Mouse (Mus musculus): Measurements from ENCODE around the gene Myo1d.
A peak's percentile ranks its signal among the peaks of the same experiment; 100 is the strongest.

Myo1d gene

GRCm38 (mm10) chr11:80779527-80780344 lies at the start of gene Myo1d:
TSS of gene Myo1d (minus strand) at chr11:80780025.
- DNase-seq (ENCODE audit: low spot score in 2 of 2): peak; percentile 90 to 94

DNA sequence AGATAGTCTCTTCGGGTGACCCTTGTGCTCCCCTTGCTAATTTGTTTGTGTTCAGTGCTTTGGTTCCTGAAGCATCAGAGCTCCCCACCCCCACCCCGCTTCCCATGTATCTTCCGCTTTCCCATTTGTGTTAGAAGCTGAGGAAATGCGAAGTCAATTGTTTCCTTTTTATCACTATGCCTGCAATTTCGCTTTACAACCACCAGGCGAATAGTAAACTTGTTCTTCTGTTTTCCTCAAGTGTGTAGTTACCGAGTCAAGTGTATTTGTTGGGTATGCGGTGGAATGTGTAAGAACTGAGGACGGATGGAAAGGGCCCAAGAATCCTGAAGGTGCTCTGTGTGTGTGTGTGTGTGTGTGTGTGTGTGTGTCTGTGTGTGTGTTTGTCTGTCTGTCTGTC lies 42.0 kb upstream of the Myo1d start:
- no peak for DNase-seq (ENCODE audit: low spot score in 2 of 2)

DNA sequence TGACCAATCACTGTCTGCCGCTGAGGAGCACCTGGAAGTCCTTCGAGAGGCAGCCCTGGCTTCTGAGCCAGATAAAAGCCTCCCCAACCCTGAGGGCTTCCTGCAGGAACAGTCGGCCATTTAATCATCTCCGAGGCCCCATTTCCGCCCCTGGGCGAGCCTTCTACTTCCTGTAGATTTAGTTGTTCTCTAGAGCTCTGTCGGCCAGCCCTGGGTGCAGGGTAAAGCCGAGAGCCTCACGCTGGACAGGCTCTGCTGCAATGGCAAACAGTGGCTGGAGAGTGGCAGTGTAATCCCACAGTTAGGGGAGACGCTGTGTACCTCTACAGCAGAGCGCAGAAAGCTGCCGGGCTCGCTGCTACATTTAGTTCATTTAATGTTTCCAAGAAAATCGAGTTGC lies 41.5 kb upstream of the Myo1d start:
- no peak for DNase-seq (ENCODE audit: low spot score in 2 of 2)

GRCm38 (mm10) chr11:80820085-80820484 lies 40.3 kb upstream of the Myo1d start:
- DNase-seq (ENCODE audit: low spot score in 2 of 2): no peak

DNA sequence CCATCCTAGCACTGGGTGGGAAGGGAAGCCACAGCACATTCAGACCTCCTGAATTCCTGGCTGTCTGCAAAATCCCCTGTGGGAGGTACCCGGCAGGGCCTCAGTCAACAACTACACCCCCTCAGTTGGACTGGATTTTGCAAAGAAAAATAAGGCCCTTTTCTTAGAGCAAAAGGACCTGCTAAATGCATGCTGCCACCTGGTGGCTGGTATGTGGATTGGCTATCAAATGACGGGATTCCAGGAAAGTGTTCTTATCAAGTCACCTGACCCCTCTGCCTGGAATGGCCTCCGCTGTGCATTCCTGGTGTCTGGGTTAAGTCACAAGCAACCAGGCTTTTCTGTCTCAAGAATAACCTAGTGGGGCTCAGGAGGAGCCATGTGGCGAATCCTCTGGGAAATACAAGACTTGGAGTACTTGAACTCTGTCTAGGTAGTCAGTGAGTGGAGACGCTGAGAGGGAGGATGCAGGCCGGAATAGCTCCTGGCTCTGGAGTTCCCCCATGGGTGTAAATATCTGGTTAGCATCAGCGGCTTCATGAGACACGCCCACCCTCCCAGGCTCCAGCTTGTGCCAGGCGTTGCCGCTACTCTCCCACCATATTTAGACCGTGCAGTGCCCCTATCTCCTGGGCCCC lies 38.4 kb upstream of the Myo1d start:
- peak; percentile 32 to 67 for DNase-seq (ENCODE audit: low spot score in 2 of 2)

GRCm38 (mm10) chr11:80815354-80815753 lies 35.5 kb upstream of the Myo1d start:
- DNase-seq (ENCODE audit: low spot score in 2 of 2): no peak

- DNase-seq (ENCODE audit: low spot score in 2 of 2): no peak
These were observed 31.3 kb upstream of the Myo1d start for GRCm38 (mm10) chr11:80811156-80811555.

DNA sequence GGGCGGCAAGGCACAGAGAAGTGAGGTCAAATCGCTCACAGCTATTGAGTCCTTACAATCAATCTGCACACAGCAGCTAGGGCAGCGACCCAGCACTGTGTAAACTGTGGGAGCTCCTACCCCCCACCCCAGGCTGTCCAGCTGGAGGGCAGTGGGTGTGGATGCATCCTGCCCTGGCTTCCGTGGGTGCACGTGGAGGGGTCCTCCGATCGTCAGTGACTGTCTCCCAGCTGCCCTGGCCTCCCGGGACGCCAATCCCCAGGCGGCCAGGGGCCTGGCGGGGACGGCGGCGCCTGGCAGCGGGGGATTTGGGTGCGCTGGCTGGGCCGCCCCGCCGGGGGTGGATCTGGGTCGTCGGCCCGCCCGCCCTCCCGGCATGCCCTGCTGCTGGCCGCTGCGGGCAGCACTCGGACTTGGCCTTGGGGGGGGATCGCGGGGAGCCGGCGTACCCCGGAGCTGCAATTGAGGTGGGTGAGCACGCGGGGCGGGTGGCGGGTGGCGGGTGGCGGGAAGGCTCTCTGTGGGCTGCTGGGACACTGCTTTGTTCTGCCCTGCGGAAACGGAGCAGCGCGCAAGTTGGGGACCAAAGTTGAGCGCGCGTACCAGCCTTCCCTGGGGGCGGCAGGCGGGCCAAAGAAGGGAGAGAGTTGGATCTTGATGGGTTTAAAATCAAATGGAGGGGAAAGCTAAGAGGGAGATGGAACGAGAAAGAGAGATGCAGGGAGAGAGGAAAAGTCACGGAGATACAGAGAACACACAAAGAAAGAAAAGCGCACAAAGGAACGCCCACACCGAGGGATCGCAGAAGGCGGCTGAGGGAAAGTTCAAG lies 30.4 kb upstream of the Myo1d start, which contains the start of gene Tmem98:
Gene Tmem98, plus strand, starts transcription at position 183 of the 829 bp plus-strand sequence.
- DNase-seq (ENCODE audit: low spot score in 2 of 2): peak in 1 of 2 experiments; percentile 23

GRCm38 (mm10) chr11:80809666-80809992 lies 29.8 kb upstream of the Myo1d start:
- DNase-seq (ENCODE audit: low spot score in 2 of 2): no peak

DNA sequence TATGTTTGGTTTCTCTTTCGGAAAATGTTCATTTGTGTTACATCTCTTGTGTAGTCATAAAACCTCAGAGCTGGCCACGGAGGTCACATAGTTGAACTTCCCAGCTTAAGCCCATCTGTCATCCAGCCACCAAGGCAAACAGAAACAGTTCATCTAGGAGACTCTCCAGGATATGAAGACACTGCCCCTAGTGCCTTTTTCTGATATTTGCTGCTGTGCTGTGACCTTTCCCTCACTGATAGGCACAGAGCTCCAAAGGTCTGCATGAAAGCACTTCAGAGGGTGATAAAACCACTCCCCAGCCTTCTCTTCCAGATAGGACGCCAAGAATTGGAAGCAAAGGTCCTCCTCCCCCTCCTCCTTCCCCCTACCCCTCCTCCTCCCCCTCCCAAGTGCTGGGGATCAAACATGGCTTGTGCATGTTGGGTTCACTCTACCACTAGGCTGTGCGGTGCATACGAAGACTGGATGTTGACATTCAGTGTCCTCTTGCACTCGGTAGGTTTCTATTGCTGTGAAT lies 28.8 kb upstream of the Myo1d start:
- no peak for DNase-seq (ENCODE audit: low spot score in 2 of 2)

- no peak for DNase-seq (ENCODE audit: low spot score in 2 of 2)
These were observed 22.9 kb upstream of the Myo1d start for GRCm38 (mm10) chr11:80802706-80803105.

- DNase-seq (ENCODE audit: low spot score in 2 of 2): peak in 1 of 2 experiments; percentile 41
These were observed 20.2 kb upstream of the Myo1d start for GRCm38 (mm10) chr11:80799979-80800378.

DNA sequence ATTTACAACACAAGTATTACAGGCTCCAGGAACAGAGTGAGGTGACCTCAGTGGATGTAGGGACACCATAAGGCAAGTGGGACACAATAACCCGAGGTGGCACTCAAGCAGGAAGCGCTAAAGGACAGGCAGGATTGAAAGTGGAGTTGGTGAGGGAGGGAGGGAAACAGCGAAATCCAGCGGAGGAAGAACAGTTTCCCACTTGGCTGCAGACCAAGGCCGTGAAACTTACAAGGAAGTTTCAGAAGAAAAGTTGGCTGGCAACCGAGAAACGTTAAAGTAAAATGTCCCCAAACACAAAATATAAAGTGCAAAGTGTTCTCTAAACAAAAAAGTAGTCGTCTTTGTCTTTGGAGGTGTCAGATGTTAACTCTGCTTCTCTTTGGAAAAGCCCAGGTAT lies 15.6 kb upstream of the Myo1d start:
- DNase-seq (ENCODE audit: low spot score in 2 of 2): no peak

DNA sequence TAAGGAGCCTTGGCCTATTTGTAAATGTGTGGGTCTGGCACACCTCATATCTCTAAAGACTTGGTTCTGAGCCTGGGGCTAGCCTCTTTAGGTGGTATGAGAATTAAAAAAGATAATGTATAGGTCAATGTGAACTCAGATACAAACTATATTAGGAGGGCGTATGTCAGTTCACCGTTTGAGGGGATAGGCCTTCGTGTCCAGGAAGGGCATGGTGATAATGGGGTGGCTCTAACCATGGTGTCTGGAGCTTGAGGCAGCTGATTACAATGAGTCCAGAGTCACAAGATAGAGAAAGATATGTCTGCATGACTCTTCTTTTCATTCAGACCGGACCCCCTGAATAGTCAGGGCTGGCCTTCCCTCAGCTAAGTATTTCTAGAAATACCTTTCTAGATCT lies 14.5 kb upstream of the Myo1d start:
- DNase-seq (ENCODE audit: low spot score in 2 of 2): no peak

GRCm38 (mm10) chr11:80793386-80793785 lies 13.6 kb upstream of the Myo1d start:
- DNase-seq (ENCODE audit: low spot score in 2 of 2): no peak

GRCm38 (mm10) chr11:80791677-80792432 lies 12.0 kb upstream of the Myo1d start:
- DNase-seq (ENCODE audit: low spot score in 2 of 2): no peak

DNA sequence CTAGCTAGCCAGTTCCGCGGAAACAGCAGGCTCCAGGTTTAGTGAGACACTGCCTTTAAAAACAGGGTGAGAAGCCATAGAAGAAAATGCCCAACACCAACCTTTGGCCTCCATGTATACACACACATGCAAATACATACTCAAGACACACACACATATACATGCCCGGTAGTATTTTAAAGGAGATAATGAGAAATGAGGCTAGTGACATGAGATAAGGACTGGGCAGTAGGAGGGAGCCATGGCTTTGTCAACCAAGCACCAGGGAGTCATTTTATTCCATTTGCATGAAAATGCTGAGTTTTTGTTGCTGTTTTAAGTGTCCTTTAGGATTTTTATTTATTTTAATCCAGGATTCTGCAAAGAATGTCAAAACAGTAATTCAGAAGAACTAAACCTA lies 10.6 kb upstream of the Myo1d start:
- DNase-seq (ENCODE audit: low spot score in 2 of 2): no peak

GRCm38 (mm10) chr11:80789647-80790240 lies 9.9 kb upstream of the Myo1d start:
- DNase-seq (ENCODE audit: low spot score in 2 of 2): no peak

DNA sequence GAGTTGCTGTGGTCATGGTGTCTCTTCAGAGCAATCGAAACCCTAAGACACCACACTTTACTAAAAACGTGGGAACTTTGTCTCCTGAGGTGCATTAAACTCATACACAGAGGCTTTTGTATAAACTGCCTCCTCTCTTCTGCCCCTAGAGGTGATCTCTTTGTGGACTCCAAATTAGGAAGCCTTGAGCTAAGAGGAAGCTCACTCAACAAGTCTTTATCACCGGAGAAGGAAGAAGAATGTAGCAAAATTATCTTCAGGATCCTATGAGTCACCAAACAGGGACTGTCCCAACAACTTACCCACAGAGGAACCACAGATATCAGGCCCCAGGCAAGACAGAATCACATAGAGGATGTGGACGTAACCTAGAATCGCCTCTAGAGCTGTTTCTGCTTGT lies 5.8 kb upstream of the Myo1d start:
- DNase-seq (ENCODE audit: low spot score in 2 of 2): no peak

DNA sequence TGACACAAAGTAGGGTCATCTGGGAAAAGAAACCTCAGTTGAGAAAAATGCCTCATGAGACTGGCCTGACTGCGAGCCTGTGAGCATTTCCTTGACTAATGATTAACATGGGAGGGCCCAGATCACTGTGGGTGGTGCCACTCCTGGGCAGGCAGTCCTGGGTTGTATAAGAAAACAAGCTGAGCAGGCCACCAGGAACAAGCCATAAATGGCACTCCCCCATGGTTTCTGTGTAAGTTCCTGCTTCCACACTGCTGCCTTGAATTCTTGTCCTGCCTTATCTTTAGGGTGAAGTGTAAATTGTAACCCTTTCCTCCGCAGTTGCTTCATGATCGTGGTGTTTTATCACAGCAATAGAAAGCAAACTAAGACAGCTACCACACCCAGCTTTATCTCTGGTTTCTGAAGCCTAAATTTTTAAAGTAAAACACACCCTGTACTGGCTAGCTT lies 4.5 kb upstream of the Myo1d start:
- DNase-seq (ENCODE audit: low spot score in 2 of 2): peak; percentile 55 to 62

DNA sequence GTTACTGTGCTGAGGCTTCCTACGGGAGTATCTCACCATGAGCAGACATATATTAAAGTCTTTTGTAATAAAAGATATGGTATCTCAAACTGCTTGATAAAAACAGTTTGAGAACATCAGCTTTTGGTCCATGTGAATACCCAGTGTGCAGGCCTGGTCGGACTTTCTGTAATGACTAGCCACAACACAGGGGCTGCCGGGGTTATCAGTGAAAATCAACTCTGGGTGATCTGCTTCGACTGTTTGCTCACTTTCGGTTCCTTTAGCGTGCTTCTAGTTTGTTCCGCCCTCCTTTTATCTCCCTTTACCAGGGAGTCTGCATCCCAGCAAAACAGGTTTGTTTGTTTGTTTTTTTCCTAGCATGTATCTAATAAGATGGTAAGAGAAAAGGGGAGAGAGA lies 3.6 kb upstream of the Myo1d start:
- DNase-seq (ENCODE audit: low spot score in 2 of 2): peak in 1 of 2 experiments; percentile 32

Data from spleen, postnatal 10 days (tissue).